Mouse (Mus musculus): ENCODE data around the gene Fcrl5. TPM values are rescaled to one million over a fixed set of nuclear protein-coding genes. Genes with fewer than 3 reads are reported as not detected.
A peak's percentile ranks its signal among the peaks of the same experiment; 100 is the strongest.

The Fcrl5 gene
- total RNA-seq, 1 experiment from 2014 or later: not detected

GRCm38 (mm10) chr3:87500088-87501055 is 64.8 kb downstream of the Fcrl5 start:
- DNase-seq: no peak

GRCm38 (mm10) chr3:87501151-87501550 is 65.6 kb downstream of the Fcrl5 start:
- DNase-seq: no peak

GRCm38 (mm10) chr3:87502771-87503170 is 67.2 kb downstream of the Fcrl5 start:
- no peak for DNase-seq

GRCm38 (mm10) chr3:87504330-87504729 is 68.8 kb downstream of the Fcrl5 start:
- DNase-seq: peak; percentile 17

GRCm38 (mm10) chr3:87504749-87505425 is 69.3 kb downstream of the Fcrl5 start:
- no peak for DNase-seq

GRCm38 (mm10) chr3:87506456-87507416 is 71.2 kb downstream of the Fcrl5 start:
- DNase-seq: no peak

GRCm38 (mm10) chr3:87508205-87508901 is 72.8 kb downstream of the Fcrl5 start:
- peak; percentile 82 for DNase-seq

- DNase-seq: peak; percentile 46
Measured at GRCm38 (mm10) chr3:87509061-87509460, 73.5 kb downstream of the Fcrl5 start.

- DNase-seq: no peak
Measured at GRCm38 (mm10) chr3:87510832-87511231, 75.3 kb downstream of the Fcrl5 start.

- DNase-seq: no peak
Measured at GRCm38 (mm10) chr3:87511971-87512765, 76.6 kb downstream of the Fcrl5 start.

- DNase-seq: no peak
Measured at GRCm38 (mm10) chr3:87515567-87516081, 80.1 kb downstream of the Fcrl5 start.

- no peak for DNase-seq
Measured at GRCm38 (mm10) chr3:87518425-87518824, 82.9 kb downstream of the Fcrl5 start.

- no peak for DNase-seq
Measured at GRCm38 (mm10) chr3:87521126-87521525, 85.6 kb downstream of the Fcrl5 start.

- no peak for DNase-seq
Measured at GRCm38 (mm10) chr3:87521833-87522232, 86.3 kb downstream of the Fcrl5 start.

GRCm38 (mm10) chr3:87523701-87524100 is 88.1 kb downstream of the Fcrl5 start:
- DNase-seq: no peak

- peak; percentile 90 for DNase-seq
Measured at GRCm38 (mm10) chr3:87525043-87525836, 89.7 kb downstream of the Fcrl5 start, which contains the start of gene Etv3. Etv3 (plus strand) TSS chr3:87525407.

- DNase-seq: no peak
Measured at GRCm38 (mm10) chr3:87525837-87526570, 90.4 kb downstream of the Fcrl5 start.

- no peak for DNase-seq
Measured at GRCm38 (mm10) chr3:87527139-87527538, 91.6 kb downstream of the Fcrl5 start.

- DNase-seq: no peak
Measured at GRCm38 (mm10) chr3:87528021-87528420, 92.4 kb downstream of the Fcrl5 start.

All from adrenal gland, postnatal 25 days (tissue).